ENCODE assay signal across 16 mouse cellular contexts in the genomic region with DNA sequence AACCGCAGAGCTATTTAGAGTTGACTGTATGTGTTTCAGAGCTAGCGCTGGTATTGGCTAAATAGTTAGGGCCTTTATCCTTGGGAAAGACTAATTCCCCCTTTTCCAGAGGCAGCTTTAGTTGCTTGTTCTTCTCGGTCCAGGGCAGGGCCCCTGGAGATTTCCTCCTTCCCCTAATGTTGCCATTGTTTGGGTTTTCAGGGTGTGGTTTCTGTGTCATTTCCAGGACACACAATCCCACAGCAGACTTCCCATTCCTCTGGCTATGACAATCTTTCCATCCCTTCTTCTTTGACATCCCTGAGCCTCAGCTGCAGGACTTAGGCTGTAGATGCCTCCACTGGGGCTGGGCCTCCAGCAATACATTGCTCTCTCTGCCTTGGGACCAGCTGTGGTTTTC.
"Had no signal": no experiment of that assay in that cellular context is flagged by ENCODE, and none has a peak within 500 bp of the region (broad histone marks: within the 10 kb centered on the region; RNA-seq: fewer than 3 reads in every experiment).

No protein-coding gene starts in this region.

- H3K36me3 ChIP-seq: limb, embryonic 10.5 days; liver, embryonic 15.5 days; midbrain, embryonic 15.5 days; neural tube, embryonic 12.5 days; stomach, embryonic 15.5 days had no signal

- H3K9me3 ChIP-seq: limb, embryonic 10.5 days; liver, embryonic 15.5 days; midbrain, embryonic 15.5 days; neural tube, embryonic 12.5 days; stomach, embryonic 15.5 days had no signal

- H3K4me1 ChIP-seq: liver, embryonic 15.5 days; megakaryocyte, embryonic 14.5 days; midbrain, embryonic 15.5 days; neural tube, embryonic 12.5 days had no signal

- ATAC-seq: lung, postnatal 0 days; midbrain, embryonic 15.5 days had no signal

- H3K27ac ChIP-seq: left cerebral cortex, adult 2 months; limb, embryonic 10.5 days; liver, embryonic 15.5 days; macrophage; midbrain, embryonic 15.5 days; neural tube, embryonic 12.5 days; stomach, embryonic 15.5 days had no signal

- H3K27me3 ChIP-seq: liver, embryonic 15.5 days; megakaryocyte, embryonic 14.5 days; midbrain, embryonic 15.5 days; neural tube, embryonic 12.5 days; stomach, embryonic 15.5 days had no signal

- H3K9ac ChIP-seq: liver, embryonic 15.5 days; midbrain, embryonic 15.5 days; neural tube, embryonic 12.5 days; stomach, embryonic 15.5 days had no signal

- DNase-seq: kidney, postnatal 25 days; lung, adult 2 months; right cerebral cortex, postnatal 4 days; thymus, adult 2 months; thymus, postnatal 25 days had no signal

- H3K4me3 ChIP-seq: left cerebral cortex, adult 2 months; limb, embryonic 10.5 days; liver, embryonic 15.5 days; megakaryocyte, embryonic 14.5 days; midbrain, embryonic 15.5 days; neural tube, embryonic 12.5 days; stomach, embryonic 15.5 days had no signal

- H3K4me2 ChIP-seq: liver, embryonic 11.5 days; liver, embryonic 15.5 days; midbrain, embryonic 11.5 days; midbrain, embryonic 15.5 days; neural tube, embryonic 12.5 days; stomach, embryonic 15.5 days had no signal
